Mouse (Mus musculus): ENCODE data around the gene Olfr221. TPM values are rescaled to one million over a fixed set of nuclear protein-coding genes. Genes with fewer than 3 reads are reported as not detected.

The Olfr221 gene
- polyA plus RNA-seq, 3 experiments from 2014 or later = not detected

DNA sequence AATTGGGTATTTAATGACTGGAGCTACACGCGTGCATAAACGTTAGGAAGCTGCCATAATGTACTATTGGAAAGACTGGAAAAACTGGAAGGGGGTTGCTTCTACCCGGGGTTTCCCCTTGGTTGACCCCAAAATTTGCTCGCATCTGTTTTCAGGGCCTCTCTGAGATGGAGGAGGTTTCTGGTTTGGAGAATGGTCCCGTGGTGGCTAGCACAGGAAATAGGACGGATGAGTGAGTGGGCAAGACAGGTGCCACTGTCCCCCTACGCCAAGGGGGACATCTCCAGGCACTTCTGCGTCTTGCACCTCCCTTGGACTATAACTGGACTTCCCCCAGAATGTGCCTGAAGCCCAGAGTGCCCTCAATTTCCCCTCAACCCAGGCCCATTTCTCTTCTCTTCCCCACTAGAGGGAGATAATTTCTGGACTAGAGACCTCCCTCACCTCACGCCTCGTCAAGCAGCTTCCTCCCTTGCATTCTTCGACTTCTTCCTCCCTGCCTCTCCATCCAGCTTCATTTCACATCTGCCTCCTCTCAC, 23.1 kb downstream of the Olfr221 start:
- peak; percentile 20 for ATAC-seq

DNA sequence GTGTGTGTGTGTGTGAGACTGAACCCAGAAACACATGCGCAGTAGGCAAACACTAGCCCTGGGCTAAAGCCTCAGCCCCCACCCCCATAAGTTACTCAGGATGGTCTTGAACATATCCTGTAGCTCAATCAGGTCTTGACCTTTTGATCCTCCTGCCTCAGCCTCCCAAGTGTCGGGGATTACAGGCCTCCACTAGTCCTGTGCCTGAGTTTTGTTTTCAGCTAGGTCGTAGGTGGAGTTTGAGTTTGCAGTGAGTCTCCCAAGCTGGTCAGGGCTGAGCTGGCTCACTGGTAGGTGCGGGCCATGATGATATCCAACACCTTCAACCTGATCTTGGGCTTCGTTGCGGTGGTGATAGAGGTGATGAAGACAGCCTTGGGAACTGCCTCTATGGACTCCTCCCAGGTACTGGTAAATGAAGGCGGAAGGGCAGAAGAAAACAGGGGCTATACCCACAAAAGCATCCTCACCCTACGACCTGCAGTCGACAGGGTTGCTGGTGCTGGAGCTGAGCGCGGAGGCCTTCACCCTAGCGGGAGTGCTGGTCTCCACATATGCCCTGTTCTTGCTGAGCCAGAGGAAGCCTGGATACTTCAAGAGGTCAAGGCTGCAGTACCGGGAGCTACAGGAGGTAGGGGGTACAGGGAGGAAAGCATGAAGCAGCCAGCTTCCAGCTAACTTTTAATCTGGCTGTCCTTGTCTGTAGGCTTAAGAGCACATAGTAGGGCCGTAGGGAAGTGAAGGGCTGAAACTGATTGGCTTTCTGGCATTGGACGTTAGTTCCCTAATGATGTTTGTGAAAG, 23.8 kb downstream of the Olfr221 start:
- ATAC-seq = no peak

DNA sequence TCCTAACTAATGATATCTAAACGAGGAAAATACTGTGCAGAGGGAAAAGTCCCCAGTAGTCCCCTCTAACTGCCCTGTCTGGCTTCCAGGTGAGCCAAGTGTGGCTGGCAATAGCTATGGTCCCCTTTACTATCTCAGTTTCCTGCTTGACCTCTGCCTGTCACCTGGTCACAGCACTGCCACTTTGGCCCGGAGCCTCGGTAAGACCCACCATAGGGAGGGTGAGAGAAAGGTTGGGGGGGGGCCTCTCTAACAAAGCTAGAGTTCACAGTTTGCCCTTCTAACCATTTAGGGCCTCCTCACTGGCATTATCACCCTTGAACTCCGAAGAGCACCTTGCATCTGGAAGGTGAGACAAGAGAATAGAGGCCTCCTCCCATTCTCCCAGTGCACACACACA, 24.6 kb downstream of the Olfr221 start:
- no peak for ATAC-seq

DNA sequence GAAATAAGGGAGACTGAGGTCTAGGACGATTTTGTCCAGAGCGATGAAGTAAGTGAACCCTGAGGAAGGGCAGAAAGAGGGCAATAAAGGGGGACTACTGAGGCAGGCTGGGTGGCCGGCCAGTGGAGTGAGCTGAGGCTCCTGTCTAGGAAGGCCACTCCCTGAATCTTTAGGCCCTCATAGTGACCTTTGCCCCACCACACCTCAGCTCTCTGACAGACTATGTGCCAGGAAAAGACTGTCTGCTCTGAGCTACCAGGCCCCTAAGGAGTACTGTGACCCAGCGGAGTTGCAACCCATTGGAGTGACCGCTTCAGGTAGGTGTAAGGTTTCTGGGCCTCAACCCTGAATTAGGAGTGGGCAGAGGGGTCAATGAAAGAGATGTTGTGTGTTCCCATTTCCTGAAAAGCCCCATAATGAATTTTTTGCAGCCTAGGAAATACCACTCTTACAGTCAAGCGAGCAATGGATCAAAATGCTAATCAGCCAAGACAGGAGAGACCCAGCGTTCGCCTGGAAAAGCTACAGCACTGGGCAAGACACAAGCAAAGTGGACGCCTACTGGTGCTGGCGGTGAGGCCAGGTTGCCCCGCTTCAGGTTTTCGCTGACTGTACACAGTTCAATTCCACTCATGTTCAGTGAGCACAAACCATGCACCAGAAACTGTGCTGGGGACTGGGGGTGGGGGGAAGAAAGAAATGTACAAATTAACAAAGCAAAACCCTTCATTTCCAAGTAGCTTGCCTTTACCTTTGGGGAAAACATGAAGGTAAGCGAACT, 25.4 kb downstream of the Olfr221 start:
- ATAC-seq = no peak

DNA sequence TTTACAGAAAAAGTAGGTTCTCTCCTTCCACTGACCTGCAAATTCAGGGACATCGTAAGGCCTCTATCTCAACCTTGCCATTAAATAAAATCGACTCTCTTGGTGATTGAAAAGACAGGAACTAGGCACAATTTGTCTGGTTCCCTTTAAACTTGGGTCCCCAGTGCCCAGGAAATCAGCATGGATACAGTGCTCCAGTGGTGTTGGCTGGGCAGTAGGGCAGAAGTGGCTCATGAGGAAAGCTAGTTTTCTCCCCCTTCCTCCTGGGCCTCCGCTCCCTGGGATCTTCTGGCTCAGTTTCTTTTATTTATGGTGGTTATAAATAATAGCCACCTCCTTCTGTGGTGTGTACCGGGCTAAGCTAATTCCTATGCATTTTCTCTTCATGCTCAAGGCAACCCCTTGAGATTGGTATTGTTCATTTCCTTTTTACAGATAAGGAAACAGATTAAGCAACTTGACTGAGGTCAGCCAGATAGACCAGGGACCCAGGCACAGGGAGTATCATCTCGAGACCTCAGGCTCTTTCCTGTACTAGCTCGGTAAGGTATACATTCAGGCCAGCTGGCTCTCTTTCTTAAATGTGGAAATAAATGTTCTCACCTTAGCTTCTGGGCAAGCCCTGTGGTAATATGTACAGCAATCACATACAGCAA, 26.7 kb downstream of the Olfr221 start, which contains the start of gene Tmem253:
TSS of gene Tmem253 (plus strand) at position 214 of the 656 bp plus-strand sequence.
- no peak for ATAC-seq

DNA sequence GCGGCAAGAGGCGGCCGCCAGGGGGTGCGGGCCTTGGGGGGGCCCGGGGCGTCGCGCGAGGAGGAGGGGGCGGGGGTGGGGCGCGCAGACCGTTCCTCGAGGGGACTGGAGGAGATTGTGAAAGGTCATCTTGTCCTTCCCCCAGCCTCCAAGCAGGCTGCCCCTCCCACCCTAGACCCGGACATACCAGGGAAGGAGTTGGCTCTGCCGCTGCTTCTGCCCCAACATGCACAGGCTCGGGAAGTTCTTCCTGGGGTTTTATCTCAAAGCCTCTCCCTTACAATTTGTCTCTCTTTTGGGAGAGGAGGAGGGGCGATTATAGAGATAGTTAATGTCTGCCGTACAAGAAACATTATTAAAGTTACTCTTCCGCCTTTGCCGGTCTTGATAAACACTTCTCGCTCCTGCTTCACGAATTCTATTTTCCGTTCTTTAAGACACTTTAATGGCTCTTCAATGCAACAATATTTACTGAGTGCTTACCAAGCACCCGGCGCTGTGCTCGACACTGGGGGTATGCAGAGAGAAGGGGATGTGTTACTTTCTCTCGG, 27.4 kb downstream of the Olfr221 start:
- ATAC-seq = no peak

DNA sequence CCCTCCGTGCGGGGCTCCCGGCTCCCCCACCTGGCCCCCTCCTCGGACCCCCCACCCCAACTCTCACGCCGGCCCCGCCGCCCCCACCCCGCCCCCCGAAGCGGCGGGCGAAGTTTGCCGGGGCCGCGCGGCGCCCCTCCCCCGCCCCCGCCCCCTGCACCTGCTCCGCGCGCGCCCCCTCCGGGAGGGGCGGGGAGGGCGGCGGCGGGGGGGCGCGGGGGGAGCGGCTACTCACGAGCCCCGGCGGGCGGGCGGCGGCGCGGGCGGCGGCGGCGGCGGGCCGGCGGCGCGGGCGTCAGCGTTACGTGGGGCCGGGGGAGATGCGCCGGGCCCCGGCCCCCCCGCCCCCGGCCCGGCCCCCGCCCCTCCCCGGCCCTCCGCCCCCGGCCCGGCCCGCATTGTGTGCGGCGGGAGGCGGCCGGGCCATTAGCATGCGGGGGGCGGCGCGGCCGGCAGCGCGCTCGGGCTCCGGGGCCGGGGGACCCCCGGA, 27.9 kb downstream of the Olfr221 start:
- no peak for ATAC-seq

DNA sequence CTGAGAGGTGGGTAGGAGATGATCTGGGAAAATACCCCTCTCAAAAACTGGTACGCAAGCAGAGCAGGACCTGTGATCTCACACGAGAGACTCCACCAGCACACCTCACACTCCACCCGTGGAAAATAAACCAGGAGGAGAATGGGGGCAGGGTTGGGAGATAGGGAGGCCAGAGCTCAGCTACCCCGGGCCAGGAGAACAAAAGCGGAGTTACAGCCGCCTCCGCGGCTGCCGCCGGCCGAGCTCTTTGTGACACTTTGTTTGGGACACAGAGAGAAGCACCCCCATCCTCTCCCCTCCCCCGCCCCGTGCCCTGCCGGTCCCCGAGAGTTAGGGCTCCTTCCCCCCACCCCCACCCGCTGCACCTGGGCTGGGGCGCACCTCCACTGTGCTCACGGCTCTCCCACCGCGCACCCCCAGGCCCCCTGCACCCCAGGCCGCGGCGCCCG, 28.5 kb downstream of the Olfr221 start:
- ATAC-seq = peak; percentile 20

DNA sequence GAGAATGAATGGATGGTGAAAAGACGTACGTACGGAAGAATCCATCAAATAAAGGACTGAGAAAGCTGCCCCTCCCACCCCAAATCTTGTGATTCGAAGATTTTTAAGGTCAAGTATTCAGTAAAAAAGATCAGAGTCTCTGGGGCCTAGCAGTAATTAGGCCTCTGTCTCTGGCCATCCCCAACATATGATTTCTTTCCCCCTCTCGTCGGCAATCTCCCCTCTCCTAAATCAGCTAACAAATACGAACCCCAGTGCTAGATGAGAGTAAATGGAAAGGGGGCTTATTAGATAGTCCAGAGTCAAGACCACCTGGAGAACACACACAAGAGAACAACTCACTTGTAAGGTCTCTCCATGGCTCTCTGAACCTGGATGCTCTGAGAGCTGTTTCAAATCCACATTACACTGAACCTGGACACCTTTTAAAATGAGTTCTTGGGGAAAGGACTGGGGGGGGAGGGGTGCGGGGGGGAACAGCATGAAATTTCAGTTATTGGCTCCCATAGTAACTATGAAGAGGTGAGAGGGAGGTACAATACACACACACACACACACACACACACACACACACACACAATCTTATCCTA, 29.1 kb downstream of the Olfr221 start:
- no peak for ATAC-seq

DNA sequence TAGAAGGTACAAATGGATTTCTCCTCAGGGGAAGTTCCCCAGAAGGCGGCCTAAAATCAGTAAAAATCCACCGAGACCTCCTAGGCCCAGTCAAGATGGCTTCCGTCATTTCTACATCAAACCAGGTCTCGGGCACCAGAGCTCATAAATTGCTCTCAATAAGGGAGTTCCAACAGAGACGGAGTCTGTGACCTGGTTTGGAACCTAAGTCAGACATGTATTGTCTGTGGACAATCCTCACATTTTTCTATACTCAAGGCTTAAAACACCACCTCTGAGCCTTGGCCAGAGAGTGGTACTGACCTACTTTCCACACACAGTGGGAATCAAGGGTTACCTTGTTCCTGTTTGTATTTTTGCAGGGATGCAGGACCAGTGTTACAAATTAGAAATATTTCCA, 29.7 kb downstream of the Olfr221 start:
- ATAC-seq = no peak

DNA sequence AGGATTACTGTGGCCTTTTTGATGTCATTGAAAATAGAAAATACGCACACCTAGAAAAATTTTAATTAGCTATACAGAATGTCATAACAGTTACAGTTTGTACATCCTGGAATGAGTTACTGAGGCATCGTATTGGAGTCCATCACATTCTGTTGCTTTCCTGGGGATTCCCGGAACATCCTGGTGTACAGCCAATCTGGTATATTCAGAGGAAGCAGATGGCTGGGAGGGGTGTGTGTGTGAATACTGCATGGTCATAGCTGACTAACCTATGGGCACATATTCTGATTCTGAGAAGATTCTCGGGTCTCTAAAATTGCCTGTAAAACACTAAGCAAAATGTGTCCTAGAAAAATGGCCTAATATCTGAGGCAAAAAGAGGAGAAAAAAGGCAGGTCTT, 30.2 kb downstream of the Olfr221 start:
- ATAC-seq = no peak

DNA sequence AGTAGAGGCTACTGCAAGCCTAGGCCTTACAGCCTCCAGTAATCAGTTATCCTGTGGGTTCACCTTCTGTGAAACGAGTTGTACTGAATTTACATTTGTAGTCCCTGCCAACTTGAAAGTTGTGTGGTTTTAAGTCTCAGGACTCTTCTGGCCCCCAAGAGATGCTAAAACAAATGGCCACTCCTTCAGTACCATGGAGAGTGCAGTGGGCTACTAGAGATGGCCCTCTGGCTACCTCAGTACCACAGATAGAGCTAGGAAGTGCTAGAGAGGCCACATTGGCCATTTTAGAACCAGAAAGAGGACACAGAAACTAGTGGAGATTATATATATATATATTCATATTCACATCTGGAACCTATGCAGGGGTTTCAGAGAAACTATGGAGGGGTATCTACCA, 30.6 kb downstream of the Olfr221 start:
- ATAC-seq = no peak

DNA sequence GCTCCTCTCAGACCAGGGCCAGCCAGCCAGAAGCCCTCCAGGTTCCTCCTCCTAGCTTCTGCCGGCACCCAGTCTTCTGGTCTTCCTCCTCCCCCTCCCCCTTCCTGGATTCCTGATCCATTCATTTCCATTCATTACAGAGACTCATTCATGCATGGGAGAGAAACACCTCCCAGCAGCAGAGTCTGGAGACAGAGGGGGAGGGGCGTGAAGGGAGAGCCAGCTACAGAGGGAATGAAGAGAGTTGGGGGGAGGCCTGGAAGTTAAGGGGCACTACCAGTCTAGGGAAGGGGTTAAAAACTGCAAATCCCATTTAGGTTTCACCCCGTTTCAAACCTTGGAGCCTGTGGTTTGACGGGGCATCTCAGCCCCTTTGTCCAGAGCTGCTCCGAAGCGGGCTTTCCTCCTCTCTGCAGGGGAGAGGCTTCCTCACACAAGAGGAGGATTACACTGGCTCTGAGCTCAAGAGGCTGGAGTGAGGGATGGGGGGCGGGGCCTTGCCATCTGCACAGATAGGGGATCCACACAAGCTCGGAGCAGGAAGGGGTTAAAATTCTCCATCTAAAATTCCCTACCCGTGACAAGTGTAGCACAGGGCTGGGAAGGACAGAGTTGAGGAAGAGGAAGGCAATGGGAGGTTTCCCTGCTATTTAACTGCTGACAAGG, 31.7 kb downstream of the Olfr221 start:
- ATAC-seq = no peak

DNA sequence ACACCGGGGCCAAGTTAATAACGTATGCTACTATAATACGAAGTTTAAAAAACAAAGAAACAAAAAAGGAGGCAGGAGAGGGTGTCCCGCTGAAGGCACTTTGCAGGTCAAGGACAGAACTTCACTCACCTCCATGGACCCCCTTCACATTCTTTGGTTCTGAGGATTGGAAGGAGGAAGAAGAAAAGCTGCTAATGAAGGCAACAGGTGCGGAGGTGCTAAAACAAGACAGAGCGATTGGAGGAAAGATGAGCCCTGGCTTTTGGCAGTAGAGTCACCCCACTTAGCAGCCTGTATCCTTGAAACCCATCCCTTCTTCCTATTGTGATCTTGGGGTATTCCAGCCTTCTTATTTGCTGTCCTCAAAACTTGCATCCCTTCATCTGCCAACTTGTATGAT, 32.4 kb downstream of the Olfr221 start:
- ATAC-seq = no peak

DNA sequence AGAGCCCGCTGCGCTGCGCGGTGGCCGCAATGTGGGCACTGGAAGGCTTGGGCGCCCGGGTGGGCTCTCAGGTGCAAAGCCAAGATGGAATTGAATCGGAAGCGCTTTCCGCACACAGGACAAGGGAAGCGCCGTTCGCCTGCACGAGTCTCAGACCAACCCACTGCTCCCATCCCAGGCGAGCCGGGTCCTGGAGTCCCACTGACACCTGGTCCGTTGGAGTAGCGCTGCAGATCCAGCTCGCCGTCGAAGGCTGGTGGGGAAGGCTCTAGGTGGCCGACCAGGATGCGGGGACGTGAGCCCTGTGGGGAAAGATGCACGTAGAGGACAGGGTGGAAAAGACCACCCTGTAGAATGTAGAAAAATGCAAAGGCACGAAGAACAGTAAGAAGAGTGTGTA, 32.9 kb downstream of the Olfr221 start:
- ATAC-seq = no peak

DNA sequence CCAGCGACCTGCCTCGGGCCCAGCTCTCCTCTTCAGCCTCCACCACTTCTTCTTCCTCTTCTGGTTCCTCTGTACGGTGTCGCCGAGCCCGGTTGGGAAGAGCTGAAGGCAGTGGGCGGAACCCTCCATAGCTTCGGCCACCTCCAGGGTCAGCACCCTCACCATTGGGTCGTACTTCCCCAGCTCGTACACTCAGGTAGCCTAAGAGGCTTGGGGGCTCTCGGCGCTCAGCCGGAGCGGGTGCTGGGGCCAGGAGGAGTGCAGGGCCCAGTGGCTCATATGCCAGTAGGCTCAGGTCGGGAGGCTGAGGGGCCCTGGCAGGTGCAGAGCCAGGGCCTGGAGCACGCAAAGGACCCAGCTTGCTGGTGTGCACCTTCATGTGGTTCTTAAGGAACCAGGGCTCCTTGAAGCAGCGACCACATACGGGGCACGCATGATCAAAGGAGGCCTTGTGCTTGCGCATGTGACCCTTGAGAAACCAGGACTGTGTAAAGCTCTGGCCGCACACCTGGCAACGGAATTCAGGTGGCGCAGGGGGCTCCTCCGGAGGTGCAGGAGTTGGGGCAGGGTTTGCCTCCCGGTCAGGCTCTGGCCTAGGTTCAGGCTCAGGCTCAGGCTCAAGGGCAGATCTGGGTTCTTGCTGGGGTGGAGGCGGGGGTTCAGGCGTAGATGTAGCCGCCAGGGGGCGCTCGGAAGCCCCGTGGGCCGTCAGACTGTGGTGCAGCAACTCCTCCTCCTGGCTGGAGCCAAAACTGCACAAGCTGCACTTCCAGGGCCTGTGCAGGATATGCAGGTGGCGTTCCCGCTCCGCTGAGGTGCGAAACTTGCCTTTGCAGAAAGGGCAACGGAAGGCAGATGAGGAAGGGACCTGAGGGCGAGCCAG, 33.7 kb downstream of the Olfr221 start:
- peak; percentile 69 for ATAC-seq

DNA sequence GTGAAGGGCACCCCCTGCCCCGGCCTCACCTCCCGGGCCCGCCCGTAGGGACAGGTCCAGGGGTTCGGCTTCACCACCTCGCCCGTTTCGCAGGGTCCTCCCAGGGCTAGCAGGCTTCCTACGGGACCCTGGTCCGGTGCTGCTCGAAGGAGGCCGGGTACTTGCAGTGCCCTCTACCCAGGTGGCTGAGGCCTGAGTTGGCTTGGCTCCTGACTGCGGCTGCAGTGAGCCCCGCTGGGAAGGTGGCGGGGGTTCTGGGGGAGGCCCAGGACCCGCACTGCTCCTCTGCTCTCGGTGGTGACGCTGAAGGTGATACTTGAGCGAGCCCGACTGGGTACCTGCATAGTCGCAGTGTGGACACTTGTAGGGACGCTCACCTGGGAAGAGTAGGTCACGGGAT, 35.5 kb downstream of the Olfr221 start:
- no peak for ATAC-seq

DNA sequence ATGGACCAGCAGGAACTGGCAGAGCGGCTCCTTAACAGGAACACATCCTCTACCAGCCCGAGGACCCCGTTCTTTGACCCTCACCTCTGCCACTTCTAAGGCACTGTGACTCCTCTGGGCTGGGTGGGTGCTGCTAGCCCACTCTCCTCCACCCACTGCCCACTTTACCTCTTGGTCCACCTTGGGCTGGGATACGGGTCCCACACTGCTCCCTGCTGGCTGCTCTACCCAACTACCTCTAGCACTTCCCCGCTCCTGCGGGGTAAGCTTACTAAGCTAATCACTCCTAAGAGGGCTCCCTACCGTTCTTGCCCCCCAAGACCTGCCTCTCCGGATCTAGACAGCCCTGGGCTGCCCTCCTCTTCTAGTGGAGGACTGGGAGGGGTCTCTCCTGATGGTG, 36.0 kb downstream of the Olfr221 start:
- no peak for ATAC-seq

DNA sequence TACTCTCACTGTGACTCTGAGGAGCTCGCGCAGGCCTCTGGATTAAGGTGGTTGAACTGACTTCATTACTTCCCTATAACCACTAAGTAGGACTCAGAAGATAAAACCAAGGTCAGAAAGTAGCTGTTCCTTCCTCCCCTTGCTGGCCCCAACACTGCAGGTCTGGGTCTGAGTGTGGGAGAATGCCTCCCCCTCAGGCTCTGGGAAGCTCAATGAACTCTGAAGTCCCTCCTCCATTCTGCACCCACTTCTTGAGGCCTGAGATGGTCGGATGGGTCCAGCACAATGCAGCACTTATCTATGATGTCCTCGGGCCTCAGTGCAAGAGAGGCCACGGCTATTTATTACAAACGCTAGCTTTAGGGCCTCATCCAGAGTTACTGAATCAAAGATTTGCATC, 36.6 kb downstream of the Olfr221 start:
- ATAC-seq = no peak

DNA sequence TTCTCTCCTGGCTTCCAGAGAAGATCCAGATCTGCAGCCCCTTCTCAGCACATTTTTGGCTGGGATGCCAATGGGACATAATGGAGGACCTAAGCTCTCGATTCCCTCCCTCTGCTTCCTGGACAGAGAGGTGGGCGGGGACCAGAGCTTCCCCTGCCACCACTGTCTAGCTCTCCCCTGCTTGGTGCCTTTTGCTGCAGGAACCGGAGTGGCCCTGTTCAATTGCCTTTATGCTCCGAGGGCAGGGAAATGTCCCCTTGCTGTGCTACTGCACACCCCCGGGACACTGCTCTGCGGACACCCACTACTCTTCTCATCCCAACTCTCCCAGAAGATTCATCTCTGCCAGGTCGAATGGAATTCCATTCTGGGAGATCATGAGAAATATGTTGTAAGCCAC, 37.1 kb downstream of the Olfr221 start:
- ATAC-seq = no peak

All from inflammation-experienced regulatory T-cells, adult 6 months (primary cell).